Mouse (Mus musculus) bone marrow, adult 2 months (tissue): ENCODE data around the gene Coq8a. TPM values are rescaled to one million over a fixed set of nuclear protein-coding genes. Genes with fewer than 3 reads are reported as not detected.

Experiments
- H3K27ac ChIP-seq: fragments of 200-500 bp; 2 replicates; pipeline ENCODE4 v1.5.1; 2012; ENCODE audit warnings: low read depth, mild to moderate bottlenecking, control low read depth, inconsistent platforms, low read length; ENCODE audit not compliant: control insufficient read depth, poor library complexity, insufficient read depth
- H3K4me1 ChIP-seq: fragments of 200-500 bp; 2 replicates; pipeline ENCODE4 v1.6.1; 2011; ENCODE audit warnings: low read length; ENCODE audit not compliant: control insufficient read depth, insufficient read depth
- H3K4me3 ChIP-seq: fragments of 200-500 bp; replicated peaks from 2 replicates; pipeline ENCODE3; 2011; ENCODE audit warnings: mild to moderate bottlenecking, low read depth, low read length, control low read depth; ENCODE audit not compliant: control insufficient read depth
- CTCF ChIP-seq: fragments of 200-500 bp; IDR thresholded peaks from 2 replicates; pipeline ENCODE4 v1.5.1; 2011; ENCODE audit warnings: low read length, control low read depth; ENCODE audit not compliant: control insufficient read depth, insufficient read depth
- POLR2A ChIP-seq: fragments of 200-500 bp; IDR thresholded peaks from 2 replicates; pipeline ENCODE4 v1.6.1; 2011; ENCODE audit warnings: low read depth, mild to moderate bottlenecking, control low read depth, low read length, borderline replicate concordance; ENCODE audit not compliant: control insufficient read depth
- WGBS: fragments of 180-500 bp; shearing (Covaris S2); methylation state at CpG from one replicate; pipeline ENCODE4 v1.1.7; 2018; 5-methylcytosine and 5-hydroxymethylcytosine counted together
- polyA plus RNA-seq: library from polyadenylated mRNA; stranded (reverse); fragments of >200 nt; gene quantifications from 2 replicates; pipeline ENCODE4 v1.2.4, GENCODE M21; 2011; ENCODE audit warnings: low replicate concordance; ENCODE audit not compliant: missing spikeins, insufficient read depth, insufficient read length

Gene Coq8a
- polyA plus RNA-seq, 1 experiment = 8.2 TPM

DNA sequence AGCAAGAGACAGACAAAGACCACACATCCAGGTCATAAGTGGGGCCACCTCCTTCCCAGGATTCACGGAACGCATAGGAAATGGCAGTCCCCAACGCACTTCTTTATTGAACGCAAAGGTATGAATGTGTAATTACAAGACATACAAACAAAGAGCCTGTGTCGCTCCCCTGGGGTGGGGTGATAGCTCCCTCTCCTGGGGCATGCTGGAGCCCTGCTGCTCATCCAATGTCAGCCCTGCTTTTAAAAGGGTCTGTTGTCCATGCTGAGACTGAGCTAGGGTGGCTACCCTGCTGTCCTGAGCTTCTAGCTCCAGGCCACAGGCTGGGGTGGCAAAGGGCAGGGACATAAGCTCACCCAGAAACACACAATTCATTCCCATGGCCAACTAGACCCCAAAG is 32.9 kb downstream of the Coq8a start:
- no peak for TF ChIP-seq POLR2A
- TF ChIP-seq CTCF = no peak
- Histone ChIP-seq H3K4me1 (no peaks in the 10 kb centered on the region; the same call in 1 of the 2 replicates), H3K4me3 (no peak overlapping the region), H3K27ac (no peak overlapping the region)
- 88% methylated on average over 5 of the region's 5 CpGs for WGBS

DNA sequence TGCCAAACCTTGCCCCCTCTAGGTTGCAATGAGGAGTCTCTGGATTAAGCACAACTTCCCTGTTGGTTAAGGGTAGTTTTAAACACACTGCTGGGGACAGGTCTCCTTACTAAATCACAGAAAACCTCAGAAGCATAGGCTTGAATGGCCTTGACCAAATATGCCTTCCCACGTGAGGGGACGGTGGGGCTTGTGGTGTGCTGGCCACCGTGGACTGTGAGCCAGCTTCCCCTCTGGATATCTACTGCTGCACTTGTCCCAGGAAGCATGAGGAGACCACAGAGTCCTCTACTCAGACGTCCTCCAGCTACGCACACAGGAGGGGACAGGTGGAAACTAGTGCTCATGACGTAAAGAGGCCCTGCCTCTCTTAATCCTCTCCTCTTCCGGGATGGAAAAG is 36.4 kb downstream of the Coq8a start:
- no peak for TF ChIP-seq CTCF
- no peak for TF ChIP-seq POLR2A
- Histone ChIP-seq H3K4me1 (no peaks in the 10 kb centered on the region), H3K27ac (no peak overlapping the region), H3K4me3 (no peak overlapping the region)
- 67% methylated on average over 7 of the region's 7 CpGs for WGBS

DNA sequence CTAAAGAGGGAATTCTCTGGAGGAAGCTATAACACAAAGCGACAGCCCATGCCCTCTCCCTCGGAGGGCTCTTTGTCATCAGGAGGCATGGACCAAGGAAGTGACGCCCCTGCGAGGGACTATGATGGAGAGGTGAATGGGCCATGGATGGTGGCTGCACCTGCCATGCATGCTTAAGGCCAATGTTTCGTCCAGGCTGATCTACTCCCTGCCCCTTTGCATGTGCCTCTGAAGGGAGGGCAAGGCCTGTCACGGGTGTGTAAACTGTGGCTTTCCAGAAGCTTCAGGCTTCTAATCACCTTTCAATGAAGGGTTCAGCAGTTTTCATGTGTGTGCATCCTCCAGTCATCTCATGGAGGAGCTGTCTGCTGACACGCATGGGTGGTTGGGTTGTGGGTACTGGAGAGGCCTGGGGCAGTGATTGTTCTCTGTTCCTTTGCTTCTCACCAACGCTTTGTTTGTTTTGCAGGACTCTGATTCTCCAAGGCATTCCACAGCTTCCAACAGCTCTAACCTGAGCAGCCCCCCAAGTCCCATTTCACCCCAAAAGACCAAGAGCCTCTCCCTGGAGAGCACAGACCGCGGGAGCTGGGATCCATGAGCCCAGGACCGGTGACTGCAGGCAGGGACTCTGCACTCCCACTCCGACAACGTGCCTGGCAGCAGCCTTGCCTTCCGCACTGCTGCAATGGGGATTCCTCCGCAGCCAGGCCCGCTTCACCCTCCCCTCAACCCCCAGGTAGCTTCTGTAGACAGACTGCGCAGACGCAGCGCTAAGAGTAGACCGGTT is 37.6 kb downstream of the Coq8a start:
- 90% methylated on average over 20 of the region's 20 CpGs for WGBS
- TF ChIP-seq CTCF (no peak), POLR2A (peak; percentile 31; the same call in 1 of the 2 replicates)

DNA sequence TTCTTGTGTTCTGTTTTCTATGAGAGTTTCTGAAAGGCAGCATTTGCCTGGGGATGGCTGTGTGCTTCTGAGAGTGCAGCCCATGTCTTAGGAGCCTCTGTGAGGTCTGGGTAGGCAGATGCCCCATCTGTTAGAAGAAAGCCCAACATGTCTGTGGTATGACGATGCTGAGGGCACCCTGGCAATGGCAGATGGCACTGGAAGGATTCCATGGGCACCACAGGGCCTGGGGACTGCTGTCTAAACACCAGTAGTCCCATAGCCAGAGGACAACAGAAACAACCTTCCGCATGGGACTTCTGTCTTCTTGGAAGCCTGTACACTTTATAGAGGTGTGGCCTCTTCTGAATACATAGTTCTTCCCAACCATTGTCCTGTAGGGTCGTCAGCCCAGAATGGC is 38.2 kb downstream of the Coq8a start:
- Histone ChIP-seq H3K4me1 (no peaks in the 10 kb centered on the region), H3K4me3 (no peak overlapping the region), H3K27ac (no peak overlapping the region)
- WGBS = 77% methylated on average over 3 of the region's 3 CpGs
- TF ChIP-seq POLR2A (no peak), CTCF (no peak)

More for the DNA sequence above, 37.6 kb downstream of the Coq8a start:
- Histone ChIP-seq H3K4me3 (no peak overlapping the region), H3K4me1 (no peaks in the 10 kb centered on the region), H3K27ac (no peak overlapping the region)

DNA sequence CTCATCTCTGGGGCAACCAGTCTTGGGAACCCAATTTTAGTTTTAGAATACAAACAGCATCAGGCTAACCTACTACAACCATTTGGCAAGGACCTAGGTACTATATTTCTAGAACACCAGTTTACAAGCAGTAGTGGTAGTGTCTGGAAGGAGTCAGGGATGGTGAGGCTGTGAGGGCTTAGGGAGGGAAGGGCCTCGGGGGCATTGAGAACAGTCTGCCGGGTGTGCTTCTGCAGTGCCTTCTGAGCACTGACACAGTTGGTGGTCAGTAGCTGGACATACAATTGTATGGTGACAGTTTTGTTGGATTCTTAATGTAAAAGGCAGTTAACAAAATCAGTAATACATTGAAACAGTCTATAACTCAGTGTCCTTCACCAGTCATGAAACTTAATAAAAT is 38.9 kb downstream of the Coq8a start:
- TF ChIP-seq POLR2A (no peak), CTCF (no peak)
- WGBS = 87% methylated on average over 2 of the region's 2 CpGs
- Histone ChIP-seq H3K4me3 (no peak overlapping the region), H3K27ac (no peak overlapping the region), H3K4me1 (no peaks in the 10 kb centered on the region)

DNA sequence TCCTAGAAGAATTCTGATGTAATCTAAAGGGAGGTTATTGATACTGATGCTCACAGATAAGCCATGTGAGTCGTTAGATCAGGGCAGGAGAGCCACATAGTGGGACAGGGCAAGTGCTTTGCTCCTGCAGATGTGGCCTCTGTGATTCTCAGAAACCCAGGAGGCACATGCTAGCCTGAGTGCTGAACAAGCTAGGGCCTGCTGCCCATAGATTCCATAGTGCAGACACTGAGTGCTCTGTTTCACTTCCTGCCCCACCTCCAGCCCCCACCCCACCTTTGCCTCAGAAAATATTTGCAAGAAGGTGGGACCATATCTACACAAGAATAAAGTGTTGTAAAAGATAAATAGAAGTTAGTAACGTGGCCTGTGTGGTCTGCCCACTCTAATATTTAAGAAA is 40.8 kb downstream of the Coq8a start:
- Histone ChIP-seq H3K4me1 (no peaks in the 10 kb centered on the region), H3K27ac (no peak overlapping the region), H3K4me3 (no peak overlapping the region)
- TF ChIP-seq CTCF = no peak
- WGBS = 74% methylated on average over 2 of the region's 2 CpGs

DNA sequence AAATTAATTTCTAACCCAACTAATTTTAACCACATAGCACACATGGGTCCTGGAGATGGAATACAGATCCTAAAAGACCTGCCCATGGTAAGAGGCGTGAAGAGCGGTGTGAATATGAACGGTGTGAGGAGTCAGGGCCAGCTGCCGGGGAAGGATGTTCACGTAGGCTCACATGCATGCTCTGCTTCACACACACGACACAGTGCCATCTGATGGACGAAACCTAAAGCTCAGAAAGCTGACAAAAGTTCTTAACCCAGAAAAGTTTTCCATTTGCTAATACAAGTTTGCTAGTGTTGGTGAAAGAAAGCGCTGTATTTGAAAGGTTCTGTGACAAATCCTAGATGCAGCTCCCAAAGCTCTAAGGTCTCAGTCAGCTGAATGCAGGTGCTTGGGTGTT is 48.2 kb downstream of the Coq8a start:
- no peak overlapping the region for H3K27ac ChIP-seq
- peaks cover 2% of the 10 kb centered on the region for H3K4me1 ChIP-seq
- TF ChIP-seq POLR2A (no peak), CTCF (no peak)
- H3K4me3 ChIP-seq = no peak overlapping the region
- WGBS = 87% methylated on average over 8 of the region's 8 CpGs

DNA sequence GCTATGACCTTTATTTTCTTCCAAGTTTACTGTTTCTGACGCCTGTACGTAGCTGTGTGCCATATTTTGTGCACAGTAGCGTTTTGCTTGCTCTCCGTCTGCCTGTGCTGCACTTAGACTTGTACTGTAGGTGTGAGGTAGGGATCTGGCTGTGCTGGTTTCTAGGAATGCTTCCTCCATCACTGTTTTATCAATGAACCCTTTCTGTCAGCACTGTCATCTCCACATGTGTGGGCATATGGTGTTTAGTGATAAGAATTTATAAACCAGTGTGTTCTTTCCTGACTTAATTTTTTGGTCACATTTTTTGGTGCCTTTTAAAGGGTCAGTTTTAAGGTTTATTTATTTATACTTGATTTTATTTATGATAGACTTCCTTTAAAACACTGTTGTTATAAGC is 50.8 kb downstream of the Coq8a start:
- no peak overlapping the region for H3K27ac ChIP-seq
- no peak overlapping the region for H3K4me3 ChIP-seq
- peaks cover 2% of the 10 kb centered on the region for H3K4me1 ChIP-seq
- WGBS = 77% methylated on average over 4 of the region's 4 CpGs
- TF ChIP-seq POLR2A (no peak), CTCF (no peak)

DNA sequence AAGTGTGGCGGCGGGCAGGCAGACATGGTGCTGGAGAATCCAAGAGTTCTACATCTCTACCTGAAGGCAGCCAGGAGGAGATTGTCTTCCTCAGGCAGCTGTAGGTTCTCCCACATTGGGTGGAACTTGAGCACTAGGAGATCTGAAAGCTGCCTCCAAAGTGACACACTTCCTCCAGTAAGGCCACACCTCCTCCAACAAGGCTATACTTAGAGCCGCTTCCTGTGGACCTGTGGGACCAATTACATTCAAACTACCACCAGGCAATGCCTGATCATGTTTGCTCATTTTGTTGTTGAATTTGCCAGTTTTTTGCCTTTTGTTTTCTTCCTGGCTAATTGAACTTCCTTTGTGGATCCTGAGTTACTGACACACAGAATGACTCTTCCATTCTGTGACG is 51.4 kb downstream of the Coq8a start:
- Histone ChIP-seq H3K4me3 (no peak overlapping the region), H3K4me1 (peaks cover 2% of the 10 kb centered on the region), H3K27ac (no peak overlapping the region)
- WGBS = 70% methylated on average over 4 of the region's 4 CpGs
- TF ChIP-seq POLR2A = no peak
- TF ChIP-seq CTCF = no peak
